Mouse (Mus musculus) MEL (cell line): ENCODE measurements around the gene Cog7.

ENCODE experiments used
- CTCF ChIP-seq, 3 experiments: IDR thresholded peaks in 2 of 3; conservative IDR thresholded peaks in 1 of 3; 2 replicates each; pipeline ENCODE4 v1.5.1; 2011 to 2012; ENCODE audit warnings: low read length in 3 of 3, low read depth in 2 of 3, mild to moderate bottlenecking in 2 of 3, improper control_type of control experiment in 1 of 3, inconsistent platforms in 1 of 3, mixed read lengths in 1 of 3, moderate library complexity in 1 of 3; ENCODE audit not compliant: control insufficient read depth in 1 of 3, insufficient read depth in 1 of 3, poor library complexity in 1 of 3, severe bottlenecking in 1 of 3
- EP300 ChIP-seq, 2 experiments: IDR thresholded peaks; 2 replicates each; pipeline ENCODE4 v1.6.1; 2011; ENCODE audit warnings: improper control_type of control experiment in 2 of 2, low read length in 2 of 2, low read depth in 1 of 2, mild to moderate bottlenecking in 1 of 2
- ETS1 ChIP-seq: IDR thresholded peaks from 2 replicates; pipeline ENCODE4 v1.6.1; 2012; ENCODE audit warnings: low read depth, mild to moderate bottlenecking, inconsistent platforms, low read length, improper control_type of control experiment, moderate library complexity
- JUND ChIP-seq: IDR thresholded peaks from 2 replicates; pipeline ENCODE4 v1.6.1; 2011; ENCODE audit warnings: low read depth, mild to moderate bottlenecking, improper control_type of control experiment, low read length
- MEF2A ChIP-seq: IDR thresholded peaks from 2 replicates; pipeline ENCODE4 v1.6.1; 2014; ENCODE audit warnings: low read depth, mild to moderate bottlenecking, inconsistent platforms, low read length, improper control_type of control experiment; ENCODE audit not compliant: poor library complexity, insufficient replicate concordance, severe bottlenecking; ENCODE audit errors: extremely low read depth
- NELFE ChIP-seq: IDR thresholded peaks from 2 replicates; pipeline ENCODE4 v1.6.1; 2011; ENCODE audit warnings: low read depth, low read length, improper control_type of control experiment
- POLR2A ChIP-seq, 2 experiments: IDR thresholded peaks; 2 replicates each; pipeline ENCODE4 v1.6.1; 2011 to 2012; ENCODE audit warnings: low read length in 2 of 2, mild to moderate bottlenecking in 2 of 2, control low read depth in 1 of 2, improper control_type of control experiment in 1 of 2, low read depth in 1 of 2, moderate library complexity in 1 of 2; ENCODE audit not compliant: control insufficient read depth in 1 of 2, insufficient read depth in 1 of 2, poor library complexity in 1 of 2
- SMC3 ChIP-seq: IDR thresholded peaks from 2 replicates; pipeline ENCODE4 v1.6.1; 2011; ENCODE audit warnings: low read depth, low read length, improper control_type of control experiment
- TAL1 ChIP-seq: IDR thresholded peaks from 2 replicates; pipeline ENCODE4 v1.6.1; 2012; ENCODE audit warnings: mild to moderate bottlenecking, inconsistent platforms, low read length, moderate library complexity, mixed read lengths

- TF ChIP-seq POLR2A (IDR thresholded peaks at IDR 0.05; ENCODE audit: control insufficient read depth in 1 of 2, insufficient read depth in 1 of 2, low read depth in 1 of 2, low read length in 2 of 2, poor library complexity in 1 of 2) (no peak), NELFE (no peak), EP300 (IDR thresholded peaks at IDR 0.05; ENCODE audit: low read depth in 1 of 2, low read length in 2 of 2) (no peak), MEF2A (no peak), SMC3 (no peak), TAL1 (no peak), CTCF (IDR thresholded peaks at IDR 0.05 in 2 of 3, conservative IDR thresholded peaks at IDR 0.05 in 1 of 3; ENCODE audit: control insufficient read depth in 1 of 3, insufficient read depth in 1 of 3, low read depth in 2 of 3, low read length in 3 of 3, poor library complexity in 1 of 3, severe bottlenecking in 1 of 3) (no peak), ETS1 (no peak), JUND (no peak)
These were observed 139.3 kb downstream of the Cog7 start for GRCm38 (mm10) chr7:121842234-121842633.
